Mouse (Mus musculus) cerebellum, adult 2 months (tissue): ENCODE data around the gene Imp3. TPM values are rescaled to one million over a fixed set of nuclear protein-coding genes. Genes with fewer than 3 reads are reported as not detected.
A peak's percentile ranks its signal among the peaks of the same experiment; 100 is the strongest.

Experiments used
- DNase-seq, 2 experiments: peaks; one replicate each; pipeline ENCODE4 v3.0.0; 2021
- H3K27ac ChIP-seq: fragments of 200-500 bp; 2 replicates; pipeline ENCODE4 v1.5.1; 2012; ENCODE audit warnings: low read length, control low read depth, inconsistent platforms; ENCODE audit not compliant: insufficient read depth
- H3K27me3 ChIP-seq: fragments of 200-500 bp; 2 replicates; pipeline ENCODE4 v1.6.1; 2012; ENCODE audit warnings: inconsistent platforms, mild to moderate bottlenecking, low read length, moderate library complexity; ENCODE audit not compliant: control insufficient read depth, insufficient read depth
- H3K4me1 ChIP-seq: fragments of 200-500 bp; 2 replicates; pipeline ENCODE4 v1.6.1; 2011; ENCODE audit warnings: low read length; ENCODE audit not compliant: control insufficient read depth, insufficient read depth
- H3K4me3 ChIP-seq: fragments of 200-500 bp; replicated peaks from 2 replicates; pipeline ENCODE3; 2011; ENCODE audit warnings: mild to moderate bottlenecking, low read depth, low read length, control low read depth; ENCODE audit not compliant: insufficient read depth
- CTCF ChIP-seq: fragments of 200-500 bp; IDR thresholded peaks from 2 replicates; pipeline ENCODE4 v1.5.1; 2011; ENCODE audit warnings: low read depth, mild to moderate bottlenecking, control low read depth, low read length, moderate library complexity, borderline replicate concordance; ENCODE audit not compliant: insufficient read depth
- POLR2A ChIP-seq: fragments of 200-500 bp; IDR thresholded peaks from 2 replicates; pipeline ENCODE4 v1.6.1; 2011; ENCODE audit warnings: low read length, control low read depth, borderline replicate concordance; ENCODE audit not compliant: insufficient read depth
- WGBS: fragments of 180-500 bp; shearing (Covaris S2); methylation state at CpG from one replicate; pipeline ENCODE4 v1.1.7; 2018; 5-methylcytosine and 5-hydroxymethylcytosine counted together
- polyA plus RNA-seq: library from polyadenylated mRNA; depleted of rRNA; stranded (reverse); fragments of >200 nt; gene quantifications from 2 replicates; pipeline ENCODE4 v1.2.3, GENCODE M21; 2012; rRNA removed

The Imp3 gene
- polyA plus RNA-seq = 89.3 and 93.8 TPM in 2 replicates

- peak within 1 kb of the TSS; percentile 86 for H3K4me3 ChIP-seq
- WGBS = under 1% methylated on average over 73 of the region's 73 CpGs
Observed at GRCm38 (mm10) chr9:56937223-56938160, at the start of gene Imp3. Gene Imp3 (plus strand): TSS chr9:56937475.

DNA sequence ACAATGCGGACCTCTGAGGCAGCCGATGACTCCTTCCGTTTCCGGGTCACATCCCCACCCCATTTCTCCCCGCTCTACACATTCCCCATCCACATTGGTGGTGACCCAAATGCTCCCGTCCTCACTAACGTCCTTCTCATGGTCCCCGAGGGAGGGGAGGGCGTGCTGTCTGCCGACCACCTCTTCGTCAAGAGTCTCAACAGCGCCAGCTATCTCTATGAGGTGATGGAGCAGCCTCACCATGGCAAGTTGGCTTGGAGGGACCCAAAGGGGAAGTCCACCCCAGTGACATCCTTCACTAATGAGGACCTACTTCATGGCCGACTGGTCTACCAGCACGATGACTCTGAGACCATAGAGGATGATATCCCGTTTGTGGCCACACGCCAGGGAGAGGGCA, 49.7 kb upstream of the Imp3 start:
- H3K4me1 ChIP-seq = peaks cover 4% of the 10 kb centered on the region
- TF ChIP-seq POLR2A (no peak), CTCF (no peak)
- WGBS = 91% methylated on average over 16 of the region's 16 CpGs
- no peaks in the 10 kb centered on the region for H3K27me3 ChIP-seq
- no peak overlapping the region for H3K27ac ChIP-seq
- no peak overlapping the region for H3K4me3 ChIP-seq
- no peak for DNase-seq

More at GRCm38 (mm10) chr9:56937223-56938160, at the start of gene Imp3:
- TF ChIP-seq CTCF = 0 out of 2 replicates have a peak, but pooled peaks have one; percentile 4
- peak; percentile 90 for TF ChIP-seq POLR2A
- DNase-seq = peak; percentile 92 to 94
- Histone ChIP-seq H3K27me3 (no peaks in the 10 kb centered on the region), H3K27ac (peak within 1 kb of the TSS; percentile 53), H3K4me1 (peaks cover 3% of the 10 kb centered on the region; the same call in 1 of the 2 replicates)

DNA sequence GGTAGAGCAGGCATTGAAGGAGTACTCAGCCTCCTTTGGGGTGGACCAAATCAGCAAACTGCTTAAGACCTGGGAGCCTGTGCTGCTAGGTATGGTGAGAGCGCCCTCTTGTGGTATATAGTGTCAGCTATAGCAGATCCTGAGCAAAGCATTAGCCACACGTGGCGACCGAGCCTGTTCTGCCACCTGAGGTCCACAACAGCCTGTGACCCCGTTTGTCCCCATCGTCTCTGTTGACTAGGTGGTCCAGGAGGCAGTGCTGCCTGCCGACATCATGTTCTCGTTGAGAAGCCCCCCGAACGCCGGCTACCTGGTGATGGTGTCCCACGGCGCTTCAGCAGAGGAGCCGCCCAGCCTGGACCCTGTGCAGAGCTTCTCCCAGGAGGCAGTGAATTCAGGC, 47.5 kb upstream of the Imp3 start:
- Histone ChIP-seq H3K4me1 (peaks cover 4% of the 10 kb centered on the region), H3K4me3 (no peak overlapping the region), H3K27ac (no peak overlapping the region), H3K27me3 (no peaks in the 10 kb centered on the region)
- TF ChIP-seq POLR2A = no peak
- TF ChIP-seq CTCF = peak; percentile 83
- WGBS = 12% methylated on average over 14 of the region's 14 CpGs
- DNase-seq = peak; percentile 64 to 67

GRCm38 (mm10) chr9:56890522-56891250, 46.6 kb upstream of the Imp3 start:
- Histone ChIP-seq H3K4me1 (peaks cover 4% of the 10 kb centered on the region), H3K27me3 (no peaks in the 10 kb centered on the region), H3K27ac (no peak overlapping the region), H3K4me3 (no peak overlapping the region)
- no peak for TF ChIP-seq CTCF
- no peak for TF ChIP-seq POLR2A
- 74% methylated on average over 11 of the region's 11 CpGs for WGBS
- DNase-seq = no peak

GRCm38 (mm10) chr9:56891517-56892011, 45.7 kb upstream of the Imp3 start:
- peak; percentile 64 to 70 for DNase-seq
- Histone ChIP-seq H3K4me1 (peaks cover 8% of the 10 kb centered on the region), H3K4me3 (peak overlapping the region; percentile 3), H3K27ac (no peak overlapping the region), H3K27me3 (no peaks in the 10 kb centered on the region)
- TF ChIP-seq POLR2A (no peak), CTCF (peak; percentile 73)
- WGBS = 8% methylated on average over 12 of the region's 12 CpGs

GRCm38 (mm10) chr9:56892111-56892510, 45.2 kb upstream of the Imp3 start:
- no peaks in the 10 kb centered on the region for H3K27me3 ChIP-seq
- no peak overlapping the region for H3K4me3 ChIP-seq
- no peak overlapping the region for H3K27ac ChIP-seq
- 63% methylated on average over 10 of the region's 10 CpGs for WGBS
- peaks cover 8% of the 10 kb centered on the region for H3K4me1 ChIP-seq
- no peak for DNase-seq
- TF ChIP-seq POLR2A (no peak), CTCF (no peak)

GRCm38 (mm10) chr9:56893313-56893712, 44.0 kb upstream of the Imp3 start:
- no peak overlapping the region for H3K27ac ChIP-seq

More at GRCm38 (mm10) chr9:56893313-56893712, 44.0 kb upstream of the Imp3 start:
- peaks cover 8% of the 10 kb centered on the region for H3K4me1 ChIP-seq
- DNase-seq = no peak
- no peak overlapping the region for H3K4me3 ChIP-seq
- H3K27me3 ChIP-seq = no peaks in the 10 kb centered on the region
- TF ChIP-seq CTCF = no peak
- no peak for TF ChIP-seq POLR2A
- 56% methylated on average over 8 of the region's 8 CpGs for WGBS
